In genomic region chr11:19601216-19601938, GRCm38 (mm10) we compare ENCODE assay signal across 9 mouse cellular contexts.
DNase-seq lines count a peak whose midpoint lies in the region; ATAC-seq and TF ChIP-seq lines count a peak whose summit lies in the region.
"Had no signal": no experiment of that assay in that cellular context is flagged by ENCODE, and none has a peak within 500 bp of the region (broad histone marks: within the 10 kb centered on the region; RNA-seq: fewer than 3 reads in every experiment).

No protein-coding gene starts in this region.

- no peaks in the 10 kb centered on the region for H3K9me3 ChIP-seq in forebrain, postnatal 0 days (ENCODE audit: low read length)
- H3K9me3 ChIP-seq in forebrain, embryonic 12.5 days = no peaks in the 10 kb centered on the region
- H3K9me3 ChIP-seq: midbrain, embryonic 12.5 days had no signal

- no peak for TF ChIP-seq CTCF in forebrain, postnatal 0 days (IDR thresholded peaks at IDR 0.05; ENCODE audit: low read depth)

- no peak overlapping the region for H3K4me3 ChIP-seq in forebrain, postnatal 0 days (ENCODE audit: low read depth, low read length)
- no peak overlapping the region for H3K4me3 ChIP-seq in forebrain, embryonic 12.5 days (replicated peaks)
- H3K4me3 ChIP-seq: midbrain, embryonic 12.5 days had no signal

- intact Hi-C loops in heart, postnatal 36 days (cut with DNase I) = no loop called here

- no peak for DNase-seq in forebrain, postnatal 0 days
- DNase-seq in thymus, postnatal 4 days = peak; percentile 8
- no peak for DNase-seq in thymus, postnatal 25 days
- peak; percentile 62 to 64 for DNase-seq in heart, postnatal 36 days
- no peak for DNase-seq in MN1 (ENCODE audit: low spot score)
- DNase-seq in spleen, postnatal 10 days (ENCODE audit: low spot score in 2 of 2) = no peak
- no peak for DNase-seq in c-Kit-positive CD71-positive TER-119-positive erythroid progenitor cells, embryonic 14.5 days (ENCODE audit: low spot score)

- no peaks in the 10 kb centered on the region for H3K4me1 ChIP-seq in forebrain, postnatal 0 days (ENCODE audit: insufficient read depth)
- no peaks in the 10 kb centered on the region for H3K4me1 ChIP-seq in forebrain, embryonic 12.5 days
- H3K4me1 ChIP-seq: midbrain, embryonic 12.5 days had no signal

- H3K27ac ChIP-seq in forebrain, postnatal 0 days (ENCODE audit: low read depth, low read length) = no peak overlapping the region
- H3K27ac ChIP-seq in forebrain, embryonic 12.5 days = no peak overlapping the region
- H3K27ac ChIP-seq: midbrain, embryonic 12.5 days had no signal

- peak; percentile 59; the same call in 1 of the 2 replicates for ATAC-seq in forebrain, postnatal 0 days
- no peak for ATAC-seq in forebrain, embryonic 12.5 days (ENCODE audit: low FRiP score)

- WGBS in forebrain, postnatal 0 days = 72% methylated on average over 15 of the region's 15 CpGs
- WGBS in forebrain, embryonic 12.5 days = 90% methylated on average over 15 of the region's 15 CpGs

- no peaks in the 10 kb centered on the region for H3K36me3 ChIP-seq in forebrain, postnatal 0 days (ENCODE audit: insufficient read depth)
- no peaks in the 10 kb centered on the region for H3K36me3 ChIP-seq in forebrain, embryonic 12.5 days (replicated peaks)
- H3K36me3 ChIP-seq: midbrain, embryonic 12.5 days had no signal

- H3K9ac ChIP-seq in forebrain, postnatal 0 days = no peak overlapping the region
- no peak overlapping the region for H3K9ac ChIP-seq in forebrain, embryonic 12.5 days
- H3K9ac ChIP-seq: midbrain, embryonic 12.5 days had no signal

- no peak overlapping the region for H3K4me2 ChIP-seq in forebrain, postnatal 0 days (ENCODE audit: low read depth)
- H3K4me2 ChIP-seq in forebrain, embryonic 12.5 days = no peak overlapping the region
- H3K4me2 ChIP-seq: midbrain, embryonic 12.5 days had no signal

- H3K27me3 ChIP-seq in forebrain, postnatal 0 days (ENCODE audit: insufficient read depth, low read length) = no peaks in the 10 kb centered on the region
- H3K27me3 ChIP-seq in forebrain, embryonic 12.5 days = no peaks in the 10 kb centered on the region
- H3K27me3 ChIP-seq: midbrain, embryonic 12.5 days had no signal

Comparison
In these comparisons a context has a peak if more than half of its experiments do, and no peak if none do; other contexts are left out.
1. DNase-seq: peak in thymus, postnatal 4 days (single experiment) and heart, postnatal 36 days (2 of 2); none in forebrain, postnatal 0 days (single experiment), thymus, postnatal 25 days (single experiment), MN1 (single experiment), spleen, postnatal 10 days (0 of 2) and c-Kit-positive CD71-positive TER-119-positive erythroid progenitor cells, embryonic 14.5 days (single experiment).